Mouse (Mus musculus) cerebellum, adult 2 months (tissue): ENCODE results near the gene Grb10. TPM values are rescaled to one million over a fixed set of nuclear protein-coding genes. Genes with fewer than 3 reads are reported as not detected.

Experiments used
- DNase-seq, 2 experiments: peaks; one replicate each; pipeline ENCODE4 v3.0.0; 2021
- H3K27ac ChIP-seq: fragments of 200-500 bp; 2 replicates; pipeline ENCODE4 v1.5.1; 2012; ENCODE audit warnings: low read length, control low read depth, inconsistent platforms; ENCODE audit not compliant: insufficient read depth
- H3K27me3 ChIP-seq: fragments of 200-500 bp; 2 replicates; pipeline ENCODE4 v1.6.1; 2012; ENCODE audit warnings: inconsistent platforms, mild to moderate bottlenecking, low read length, moderate library complexity; ENCODE audit not compliant: control insufficient read depth, insufficient read depth
- H3K4me1 ChIP-seq: fragments of 200-500 bp; 2 replicates; pipeline ENCODE4 v1.6.1; 2011; ENCODE audit warnings: low read length; ENCODE audit not compliant: control insufficient read depth, insufficient read depth
- H3K4me3 ChIP-seq: fragments of 200-500 bp; replicated peaks from 2 replicates; pipeline ENCODE3; 2011; ENCODE audit warnings: mild to moderate bottlenecking, low read depth, low read length, control low read depth; ENCODE audit not compliant: insufficient read depth
- CTCF ChIP-seq: fragments of 200-500 bp; IDR thresholded peaks from 2 replicates; pipeline ENCODE4 v1.5.1; 2011; ENCODE audit warnings: low read depth, mild to moderate bottlenecking, control low read depth, low read length, moderate library complexity, borderline replicate concordance; ENCODE audit not compliant: insufficient read depth
- POLR2A ChIP-seq: fragments of 200-500 bp; IDR thresholded peaks from 2 replicates; pipeline ENCODE4 v1.6.1; 2011; ENCODE audit warnings: low read length, control low read depth, borderline replicate concordance; ENCODE audit not compliant: insufficient read depth
- WGBS: fragments of 180-500 bp; shearing (Covaris S2); methylation state at CpG from one replicate; pipeline ENCODE4 v1.1.7; 2018; 5-methylcytosine and 5-hydroxymethylcytosine counted together
- polyA plus RNA-seq: library from polyadenylated mRNA; depleted of rRNA; stranded (reverse); fragments of >200 nt; gene quantifications from 2 replicates; pipeline ENCODE4 v1.2.3, GENCODE M21; 2012; rRNA removed

Grb10 gene
- polyA plus RNA-seq, 1 experiment = 35.7 TPM

GRCm38 (mm10) chr11:11888051-11888450 lies 150.4 kb downstream of the Grb10 start:
- TF ChIP-seq CTCF (no peak), POLR2A (no peak)
- DNase-seq = no peak
- Histone ChIP-seq H3K4me3 (no peak overlapping the region), H3K27ac (no peak overlapping the region), H3K4me1 (no peaks in the 10 kb centered on the region), H3K27me3 (no peaks in the 10 kb centered on the region)
- WGBS = 85% methylated on average over 3 of the region's 3 CpGs

GRCm38 (mm10) chr11:11886403-11886998 lies 152.0 kb downstream of the Grb10 start:
- 51% methylated on average over 4 of the region's 4 CpGs for WGBS
- Histone ChIP-seq H3K4me3 (no peak overlapping the region), H3K4me1 (no peaks in the 10 kb centered on the region), H3K27me3 (no peaks in the 10 kb centered on the region), H3K27ac (no peak overlapping the region)
- DNase-seq = no peak
- TF ChIP-seq CTCF (no peak), POLR2A (no peak)

GRCm38 (mm10) chr11:11885921-11886320 lies 152.6 kb downstream of the Grb10 start:
- TF ChIP-seq CTCF = no peak
- TF ChIP-seq POLR2A = no peak
- no peak for DNase-seq
- Histone ChIP-seq H3K27me3 (no peaks in the 10 kb centered on the region), H3K4me3 (no peak overlapping the region), H3K4me1 (no peaks in the 10 kb centered on the region), H3K27ac (no peak overlapping the region)
- 18% methylated on average over 3 of the region's 3 CpGs for WGBS

- no peak for DNase-seq
- no peak overlapping the region for H3K27ac ChIP-seq
- no peak overlapping the region for H3K4me3 ChIP-seq
- TF ChIP-seq CTCF (no peak), POLR2A (no peak)
- WGBS = 67% methylated on average over 4 of the region's 4 CpGs
- no peaks in the 10 kb centered on the region for H3K4me1 ChIP-seq
- H3K27me3 ChIP-seq = no peaks in the 10 kb centered on the region
Measured at GRCm38 (mm10) chr11:11885246-11885643, 153.2 kb downstream of the Grb10 start.

- 50% methylated on average over 11 of the region's 11 CpGs for WGBS
- H3K27me3 ChIP-seq = no peaks in the 10 kb centered on the region
- H3K4me1 ChIP-seq = no peaks in the 10 kb centered on the region
- no peak overlapping the region for H3K4me3 ChIP-seq
- H3K27ac ChIP-seq = no peak overlapping the region
- DNase-seq = no peak
- TF ChIP-seq CTCF (no peak), POLR2A (no peak)
Measured at GRCm38 (mm10) chr11:11884533-11885245, 153.8 kb downstream of the Grb10 start.

- 32% methylated on average over 1 of the region's 1 CpGs for WGBS
- DNase-seq = no peak
- TF ChIP-seq CTCF = no peak
- no peak for TF ChIP-seq POLR2A
- Histone ChIP-seq H3K4me3 (no peak overlapping the region), H3K4me1 (no peaks in the 10 kb centered on the region), H3K27ac (no peak overlapping the region), H3K27me3 (no peaks in the 10 kb centered on the region)
Measured at GRCm38 (mm10) chr11:11881783-11882155, 156.7 kb downstream of the Grb10 start.

GRCm38 (mm10) chr11:11881026-11881782 lies 157.3 kb downstream of the Grb10 start:
- Histone ChIP-seq H3K4me3 (no peak overlapping the region), H3K27ac (no peak overlapping the region), H3K27me3 (no peaks in the 10 kb centered on the region), H3K4me1 (no peaks in the 10 kb centered on the region)
- WGBS = 50% methylated on average over 13 of the region's 13 CpGs
- no peak for DNase-seq
- TF ChIP-seq CTCF (no peak), POLR2A (no peak)

Other genes with a start within 250 kb of the Grb10 start
- gene Fignl1, start 229.7 kb downstream of the Grb10 start, polyA plus RNA-seq = 0.65 TPM in 2 replicates
- gene Ddc, start 140.5 kb downstream of the Grb10 start, polyA plus RNA-seq = 11.0 and 13.1 TPM in 2 replicates